Mouse (Mus musculus): ENCODE measurements at regions not wholly inside any gene's neighbourhood (a gene's known extent, or its start where the extent isn't known, plus 50 kb on each side); places are given as distances from the start of the nearest gene placed in this dataset.

GRCm38 (mm10) chr12:7853876-7854275, 123.6 kb upstream of the Apob start:
- WGBS: 61% methylated on average over 2 of the region's 2 CpGs
- Histone ChIP-seq H3K9ac (no peak overlapping the region), H3K36me3 (no peaks in the 10 kb centered on the region), H3K9me3 (no peaks in the 10 kb centered on the region), H3K4me1 (replicated peaks) (no peaks in the 10 kb centered on the region), H3K27ac (replicated peaks) (0 out of 2 replicates have a peak overlapping the region, but pooled peaks have one; percentile 25), H3K27me3 (no peaks in the 10 kb centered on the region), H3K4me2 (no peak overlapping the region), H3K4me3 (no peak overlapping the region)
- ATAC-seq (ENCODE audit: low FRiP score, low read depth): no peak

GRCm38 (mm10) chr12:7855683-7856082, 121.8 kb upstream of the Apob start:
- WGBS: 92% methylated on average over 2 of the region's 2 CpGs
- H3K4me2 ChIP-seq: no peak overlapping the region
- ATAC-seq (ENCODE audit: low FRiP score, low read depth): no peak
- H3K27ac ChIP-seq (replicated peaks): no peak overlapping the region
- no peak overlapping the region for H3K9ac ChIP-seq
- H3K36me3 ChIP-seq: no peaks in the 10 kb centered on the region
- H3K4me3 ChIP-seq: no peak overlapping the region
- H3K27me3 ChIP-seq: no peaks in the 10 kb centered on the region
- H3K4me1 ChIP-seq (replicated peaks): no peaks in the 10 kb centered on the region
- H3K9me3 ChIP-seq: no peaks in the 10 kb centered on the region

GRCm38 (mm10) chr12:7859533-7859932, 117.9 kb upstream of the Apob start:
- no peak overlapping the region for H3K9ac ChIP-seq
- 84% methylated on average over 28 of the region's 28 CpGs for WGBS
- no peak overlapping the region for H3K27ac ChIP-seq (replicated peaks)
- H3K27me3 ChIP-seq: no peaks in the 10 kb centered on the region
- no peak for ATAC-seq (ENCODE audit: low FRiP score, low read depth)
- H3K4me2 ChIP-seq: no peak overlapping the region
- no peaks in the 10 kb centered on the region for H3K4me1 ChIP-seq (replicated peaks)
- H3K9me3 ChIP-seq: no peaks in the 10 kb centered on the region
- H3K4me3 ChIP-seq: no peak overlapping the region
- no peaks in the 10 kb centered on the region for H3K36me3 ChIP-seq

GRCm38 (mm10) chr12:7870004-7870403, 107.4 kb upstream of the Apob start:
- Histone ChIP-seq H3K9ac (no peak overlapping the region), H3K4me2 (no peak overlapping the region), H3K27ac (replicated peaks) (no peak overlapping the region), H3K4me1 (replicated peaks) (no peaks in the 10 kb centered on the region), H3K36me3 (no peaks in the 10 kb centered on the region), H3K9me3 (no peaks in the 10 kb centered on the region), H3K27me3 (no peaks in the 10 kb centered on the region), H3K4me3 (no peak overlapping the region)
- ATAC-seq (ENCODE audit: low FRiP score, low read depth): 0 out of 2 replicates have a peak, but pooled peaks have one; percentile 54
- 64% methylated on average over 3 of the region's 3 CpGs for WGBS

- no peaks in the 10 kb centered on the region for H3K27me3 ChIP-seq
- no peak overlapping the region for H3K27ac ChIP-seq (replicated peaks)
- H3K9me3 ChIP-seq: no peaks in the 10 kb centered on the region
- H3K9ac ChIP-seq: no peak overlapping the region
- ATAC-seq (ENCODE audit: low FRiP score, low read depth): no peak
- H3K4me2 ChIP-seq: no peak overlapping the region
- no peaks in the 10 kb centered on the region for H3K4me1 ChIP-seq (replicated peaks)
- H3K4me3 ChIP-seq: no peak overlapping the region
- 83% methylated on average over 5 of the region's 5 CpGs for WGBS
- H3K36me3 ChIP-seq: no peaks in the 10 kb centered on the region
These were observed 107.0 kb upstream of the Apob start for GRCm38 (mm10) chr12:7870473-7870872.

GRCm38 (mm10) chr12:7875454-7875853, 102.0 kb upstream of the Apob start:
- H3K36me3 ChIP-seq: no peaks in the 10 kb centered on the region
- H3K4me2 ChIP-seq: no peak overlapping the region
- no peaks in the 10 kb centered on the region for H3K27me3 ChIP-seq
- WGBS: 73% methylated on average over 2 of the region's 2 CpGs
- no peaks in the 10 kb centered on the region for H3K9me3 ChIP-seq
- H3K9ac ChIP-seq: no peak overlapping the region
- ATAC-seq (ENCODE audit: low FRiP score, low read depth): no peak
- no peaks in the 10 kb centered on the region for H3K4me1 ChIP-seq (replicated peaks)
- no peak overlapping the region for H3K4me3 ChIP-seq
- H3K27ac ChIP-seq (replicated peaks): no peak overlapping the region

- Histone ChIP-seq H3K27me3 (no peaks in the 10 kb centered on the region), H3K9ac (no peak overlapping the region), H3K27ac (replicated peaks) (no peak overlapping the region), H3K4me2 (no peak overlapping the region), H3K36me3 (no peaks in the 10 kb centered on the region), H3K4me1 (replicated peaks) (no peaks in the 10 kb centered on the region), H3K4me3 (no peak overlapping the region), H3K9me3 (no peaks in the 10 kb centered on the region)
- ATAC-seq (ENCODE audit: low FRiP score, low read depth): no peak
- WGBS: 88% methylated on average over 11 of the region's 11 CpGs
These were observed 101.0 kb upstream of the Apob start for GRCm38 (mm10) chr12:7876302-7877063.

- no peaks in the 10 kb centered on the region for H3K9me3 ChIP-seq
- H3K4me1 ChIP-seq (replicated peaks): no peaks in the 10 kb centered on the region
- no peak overlapping the region for H3K4me3 ChIP-seq
- H3K27me3 ChIP-seq: no peaks in the 10 kb centered on the region
- 93% methylated on average over 5 of the region's 5 CpGs for WGBS
- ATAC-seq (ENCODE audit: low FRiP score, low read depth): no peak
- no peaks in the 10 kb centered on the region for H3K36me3 ChIP-seq
- H3K4me2 ChIP-seq: no peak overlapping the region
- no peak overlapping the region for H3K9ac ChIP-seq
- no peak overlapping the region for H3K27ac ChIP-seq (replicated peaks)
These were observed 98.7 kb upstream of the Apob start for GRCm38 (mm10) chr12:7878761-7879160.

GRCm38 (mm10) chr12:7896156-7896555, 81.3 kb upstream of the Apob start:
- WGBS: 55% methylated on average over 2 of the region's 2 CpGs
- no peak overlapping the region for H3K27ac ChIP-seq (replicated peaks)
- H3K9ac ChIP-seq: no peak overlapping the region
- H3K27me3 ChIP-seq: no peaks in the 10 kb centered on the region
- ATAC-seq (ENCODE audit: low FRiP score, low read depth): no peak
- no peak overlapping the region for H3K4me3 ChIP-seq
- H3K4me2 ChIP-seq: no peak overlapping the region
- H3K9me3 ChIP-seq: no peaks in the 10 kb centered on the region
- no peaks in the 10 kb centered on the region for H3K4me1 ChIP-seq (replicated peaks)
- H3K36me3 ChIP-seq: no peaks in the 10 kb centered on the region

GRCm38 (mm10) chr12:7905329-7905728, 72.1 kb upstream of the Apob start:
- Histone ChIP-seq H3K27ac (replicated peaks) (no peak overlapping the region), H3K36me3 (no peaks in the 10 kb centered on the region), H3K9ac (no peak overlapping the region), H3K9me3 (no peaks in the 10 kb centered on the region), H3K4me3 (no peak overlapping the region), H3K27me3 (no peaks in the 10 kb centered on the region), H3K4me2 (no peak overlapping the region), H3K4me1 (replicated peaks) (no peaks in the 10 kb centered on the region)
- 93% methylated on average over 2 of the region's 2 CpGs for WGBS
- no peak for ATAC-seq (ENCODE audit: low FRiP score, low read depth)

GRCm38 (mm10) chr12:7906831-7907230, 70.6 kb upstream of the Apob start:
- Histone ChIP-seq H3K4me1 (replicated peaks) (no peaks in the 10 kb centered on the region), H3K9ac (no peak overlapping the region), H3K27me3 (no peaks in the 10 kb centered on the region), H3K36me3 (no peaks in the 10 kb centered on the region), H3K4me2 (no peak overlapping the region), H3K4me3 (no peak overlapping the region), H3K9me3 (no peaks in the 10 kb centered on the region), H3K27ac (replicated peaks) (no peak overlapping the region)
- 76% methylated on average over 2 of the region's 2 CpGs for WGBS
- no peak for ATAC-seq (ENCODE audit: low FRiP score, low read depth)

- H3K4me1 ChIP-seq (replicated peaks): no peaks in the 10 kb centered on the region
- 62% methylated on average over 9 of the region's 9 CpGs for WGBS
- H3K4me3 ChIP-seq: no peak overlapping the region
- no peak for ATAC-seq (ENCODE audit: low FRiP score, low read depth)
- no peaks in the 10 kb centered on the region for H3K27me3 ChIP-seq
- no peaks in the 10 kb centered on the region for H3K36me3 ChIP-seq
- no peak overlapping the region for H3K4me2 ChIP-seq
- H3K9ac ChIP-seq: no peak overlapping the region
- no peaks in the 10 kb centered on the region for H3K9me3 ChIP-seq
- no peak overlapping the region for H3K27ac ChIP-seq (replicated peaks)
These were observed 67.6 kb upstream of the Apob start for GRCm38 (mm10) chr12:7909746-7910360.
